Mouse (Mus musculus): Measurements from ENCODE around the gene Vps33b.
"Not testable (repeated sequence)": the region's sequence is repeated elsewhere in the genome, so short reads cannot be mapped to it uniquely, and the experiment has no call there.

Gene Vps33b

GRCm38 (mm10) chr7:80317439-80318115, 48.1 kb downstream of the Vps33b start:
- DNase-seq (ENCODE audit: low read depth in 2 of 2, low spot score in 2 of 2), result no peak

- no peak for DNase-seq (ENCODE audit: low read depth in 2 of 2, low spot score in 2 of 2)
Measured at GRCm38 (mm10) chr7:80318670-80319069, 49.2 kb downstream of the Vps33b start.

DNA sequence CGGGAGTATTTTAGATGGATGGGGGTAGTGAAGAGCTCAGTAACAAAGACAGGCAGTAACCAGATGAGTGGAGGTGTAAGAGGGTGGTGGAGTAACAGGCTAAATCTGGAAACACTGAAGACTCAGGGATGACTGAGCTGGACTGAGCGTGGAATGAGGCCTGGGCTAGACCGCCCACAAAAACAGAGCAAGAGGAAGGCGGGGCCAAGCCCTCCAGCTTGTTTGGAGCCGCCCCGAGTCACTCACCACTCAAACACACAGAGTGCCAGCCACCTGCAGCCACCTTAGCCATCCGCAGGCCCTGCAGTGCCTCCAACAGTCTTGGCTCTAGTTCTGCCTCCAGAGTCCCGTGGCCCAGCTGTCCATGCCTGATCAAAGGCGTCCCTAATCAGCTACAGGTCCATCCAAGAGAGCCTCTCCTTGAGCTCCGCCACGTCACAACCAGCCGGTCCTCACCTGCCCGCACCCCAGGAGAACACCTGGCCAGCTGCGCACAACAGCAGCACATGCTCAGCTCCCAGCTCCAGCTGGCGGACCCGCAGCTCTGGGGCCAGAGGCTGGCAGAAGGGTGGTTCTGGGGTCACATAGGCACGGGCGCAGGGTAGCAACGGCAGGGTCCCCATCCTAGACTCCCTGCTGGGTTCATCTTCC, 50.5 kb downstream of the Vps33b start:
- DNase-seq (ENCODE audit: low read depth in 2 of 2, low spot score in 2 of 2), result no peak

- no peak for DNase-seq (ENCODE audit: low read depth in 2 of 2, low spot score in 2 of 2)
Measured at GRCm38 (mm10) chr7:80323336-80323735, 53.9 kb downstream of the Vps33b start.

DNA sequence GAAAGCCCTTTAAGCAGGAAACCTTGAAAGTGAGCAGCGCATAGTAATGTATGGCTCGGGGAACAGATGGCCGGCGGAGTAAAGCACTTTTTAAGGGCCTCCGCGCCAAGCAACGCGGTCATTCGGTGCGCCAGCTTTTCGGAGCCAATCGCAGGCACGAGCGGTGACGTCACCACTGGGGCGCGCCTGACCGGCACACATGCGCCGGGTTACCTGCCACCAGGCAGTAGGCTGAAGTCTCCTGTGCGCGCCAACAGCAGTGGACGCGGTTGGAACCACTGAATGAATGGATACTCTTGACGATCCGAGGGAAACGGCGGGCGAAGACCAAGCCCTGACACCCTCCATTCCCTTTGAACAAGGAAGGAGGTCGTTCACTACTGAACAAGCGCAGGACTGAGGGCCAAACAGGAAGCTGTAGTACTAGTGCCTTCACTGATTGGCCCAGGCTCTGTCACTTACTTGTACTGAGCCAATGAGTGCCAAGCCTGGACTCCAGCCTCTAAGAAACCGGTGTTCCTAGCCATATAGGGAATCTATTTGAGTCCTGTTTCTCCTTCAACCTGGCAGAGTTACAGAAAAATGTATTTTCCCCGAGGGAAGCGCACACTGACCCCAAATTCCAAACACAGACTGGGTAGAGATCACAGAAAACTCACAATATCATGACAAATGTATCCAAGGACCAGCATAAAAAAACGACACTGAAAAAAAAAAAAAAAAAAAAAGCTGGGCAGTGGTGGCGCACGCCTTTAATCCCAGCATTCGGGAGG, 54.8 kb downstream of the Vps33b start, which contains the start of gene Rccd1:
Gene Rccd1 (minus strand): TSS at position 412 of the 773 bp plus-strand sequence.
- DNase-seq (ENCODE audit: low read depth in 2 of 2, low spot score in 2 of 2), result peak; percentile 83 to 87

DNA sequence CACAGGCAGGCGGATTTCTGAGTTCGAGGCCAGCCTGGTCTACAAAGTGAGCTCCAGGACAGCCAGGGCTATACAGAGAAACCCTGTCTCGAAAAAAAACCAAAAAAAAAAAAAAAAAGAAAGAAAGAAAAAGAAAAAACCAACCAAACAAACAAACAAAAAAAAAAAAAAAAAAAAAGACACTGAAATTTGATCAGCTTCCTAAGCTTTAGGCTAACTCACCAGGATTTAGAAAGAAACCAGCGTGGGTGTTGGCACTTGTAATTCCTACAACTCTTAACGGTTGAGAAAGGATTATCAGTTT, 55.3 kb downstream of the Vps33b start:
- not testable (repeated sequence) for DNase-seq (ENCODE audit: low read depth in 2 of 2, low spot score in 2 of 2)

GRCm38 (mm10) chr7:80325292-80325868, 55.9 kb downstream of the Vps33b start:
- DNase-seq (ENCODE audit: low read depth in 2 of 2, low spot score in 2 of 2), result no peak

- DNase-seq (ENCODE audit: low read depth in 2 of 2, low spot score in 2 of 2), result no peak
Measured at GRCm38 (mm10) chr7:80326076-80326475, 56.6 kb downstream of the Vps33b start.

- no peak for DNase-seq (ENCODE audit: low read depth in 2 of 2, low spot score in 2 of 2)
Measured at GRCm38 (mm10) chr7:80330278-80330677, 60.8 kb downstream of the Vps33b start.

DNA sequence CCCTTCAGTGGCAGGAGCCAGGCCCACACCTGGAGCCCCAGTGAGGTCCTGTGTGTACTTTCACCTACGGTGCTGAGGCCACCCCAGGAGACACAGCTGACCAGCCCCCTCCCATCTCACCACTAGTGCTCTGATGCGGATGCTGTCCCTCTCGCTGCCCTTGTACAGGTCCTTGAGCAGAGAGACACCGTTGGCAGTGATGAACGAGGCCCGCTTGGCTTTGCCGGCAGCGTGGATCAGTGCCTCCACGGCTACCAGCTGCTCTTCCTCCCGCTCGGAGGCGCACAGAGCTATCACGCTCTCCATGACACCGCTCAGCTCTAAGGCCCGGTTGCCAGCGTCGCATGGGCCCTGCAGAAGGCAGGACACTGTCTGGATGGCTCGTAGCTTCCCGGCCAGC, 62.0 kb downstream of the Vps33b start:
- no peak for DNase-seq (ENCODE audit: low read depth in 2 of 2, low spot score in 2 of 2)

DNA sequence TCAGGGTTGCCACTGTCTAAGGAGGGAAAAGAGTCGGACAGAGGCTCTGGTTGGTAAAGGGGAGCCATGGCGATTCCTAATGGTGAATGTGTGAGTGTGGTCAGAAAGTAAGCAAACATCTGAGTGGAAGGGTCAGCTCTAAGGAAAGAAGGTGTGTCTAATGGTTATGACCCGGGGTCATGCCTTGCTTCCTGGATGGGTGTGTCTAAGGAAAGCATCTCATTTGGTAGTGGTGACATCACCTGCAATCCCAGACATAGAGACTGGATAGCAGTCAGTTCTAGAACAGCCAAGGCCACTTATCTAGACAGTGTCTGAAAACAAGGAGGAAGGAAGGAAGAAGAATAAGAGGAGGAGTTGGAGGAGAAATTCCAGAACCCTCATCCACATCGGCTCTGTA, 65.4 kb downstream of the Vps33b start:
- no peak for DNase-seq (ENCODE audit: low read depth in 2 of 2, low spot score in 2 of 2)

DNA sequence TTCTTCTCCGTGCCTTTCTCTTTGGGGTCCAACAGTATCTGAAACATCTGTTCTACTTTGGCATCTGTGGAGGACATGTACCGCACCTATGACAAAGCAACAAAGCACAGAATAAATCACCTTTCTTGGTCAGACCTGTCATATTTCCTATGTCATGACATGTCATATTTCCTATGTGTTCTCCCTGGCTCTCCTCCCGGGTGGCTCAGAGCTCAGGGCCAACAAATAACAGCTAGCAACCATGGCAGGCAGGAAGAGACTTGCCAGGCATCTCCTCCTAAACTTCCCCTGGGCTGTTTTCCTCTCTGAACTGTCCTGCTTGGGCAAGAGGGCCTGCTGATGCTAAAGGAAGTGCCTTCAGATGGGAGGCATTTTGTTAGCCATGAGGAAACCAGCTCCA, 67.5 kb downstream of the Vps33b start:
- no peak for DNase-seq (ENCODE audit: low read depth in 2 of 2, low spot score in 2 of 2)

GRCm38 (mm10) chr7:80339371-80339770, 69.9 kb downstream of the Vps33b start:
- peak in 1 of 2 experiments; percentile 12 for DNase-seq (ENCODE audit: low read depth in 2 of 2, low spot score in 2 of 2)

DNA sequence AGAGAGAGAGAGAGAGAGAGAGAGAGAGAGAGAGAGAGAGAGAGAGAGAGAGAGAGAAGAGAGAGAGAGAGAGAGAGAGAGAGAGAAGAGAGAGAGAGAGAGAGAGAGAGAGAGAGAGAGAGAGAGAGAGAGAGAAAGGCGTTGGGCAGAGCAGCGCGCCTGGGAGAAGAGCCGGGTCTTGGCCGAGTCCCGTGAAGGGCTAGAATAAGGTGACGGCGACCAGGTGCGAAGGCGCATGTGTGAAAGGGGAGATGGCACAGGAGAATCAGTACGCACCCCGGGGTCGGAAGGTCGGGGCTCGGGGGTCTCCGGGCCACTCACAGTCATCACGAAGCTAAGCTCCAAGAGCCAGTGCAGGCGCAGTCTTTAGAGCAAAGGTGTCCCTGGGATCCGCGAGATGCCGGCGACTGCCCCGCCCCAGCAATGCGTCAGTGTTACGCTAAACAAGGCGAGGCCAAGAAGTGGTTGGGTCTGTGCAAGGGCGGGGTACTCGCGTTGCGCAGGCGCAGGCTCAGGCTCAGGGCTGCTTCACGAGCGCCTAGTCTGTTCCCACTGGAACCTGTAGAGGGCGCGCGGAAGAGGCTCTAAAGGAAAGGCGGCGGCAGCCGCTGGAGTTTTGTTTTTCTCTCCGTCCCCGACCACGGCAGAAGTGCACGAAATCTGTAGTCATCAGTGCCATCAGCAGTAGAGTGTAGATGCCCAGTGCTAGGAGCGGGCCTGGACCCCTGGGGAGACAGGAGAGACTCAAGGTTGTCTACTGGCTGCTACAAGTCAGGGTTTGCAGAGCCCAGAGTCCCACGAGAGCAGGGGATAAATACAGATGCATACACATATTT, 70.6 kb downstream of the Vps33b start:
- DNase-seq (ENCODE audit: low read depth in 2 of 2, low spot score in 2 of 2), result peak; percentile 96 to 97

GRCm38 (mm10) chr7:80340793-80341192, 71.3 kb downstream of the Vps33b start, which contains the start of gene Unc45a:
Gene Unc45a, minus strand, starts transcription at chr7:80341005.
- peak; percentile 57 to 74 for DNase-seq (ENCODE audit: low read depth in 2 of 2, low spot score in 2 of 2)

Data from CD8-positive naive resting alpha-beta T cell, adult 2 months (primary cell).